Mouse (Mus musculus) gastrocnemius, postnatal 4 days (tissue): ENCODE measurements around the gene Fgf9. TPM values are rescaled to one million over a fixed set of nuclear protein-coding genes. Genes with fewer than 3 reads are reported as not detected.

Experiments
- DNase-seq, 2 experiments: peaks; one replicate each; pipeline ENCODE4 v3.0.0; 2021 to 2022; ENCODE audit warnings: low spot score in 2 of 2, mixed read lengths in 2 of 2
- total RNA-seq, 2 experiments: library from RNA; stranded (reverse); gene quantifications; 2 replicates each; pipeline ENCODE4 v1.2.3; 2021

Gene Fgf9
- total RNA-seq, 2 experiments from 2014 or later, result 4.6 to 5.0 TPM

GRCm38 (mm10) chr14:58087326-58087725 lies 17.0 kb downstream of the Fgf9 start:
- no peak for DNase-seq

GRCm38 (mm10) chr14:58089486-58089885 lies 19.1 kb downstream of the Fgf9 start:
- no peak for DNase-seq

- no peak for DNase-seq
Observed at GRCm38 (mm10) chr14:58091321-58091720, 21.0 kb downstream of the Fgf9 start.

- no peak for DNase-seq
Observed at GRCm38 (mm10) chr14:58099599-58099998, 29.3 kb downstream of the Fgf9 start.

- no peak for DNase-seq
Observed at GRCm38 (mm10) chr14:58101298-58101697, 31.0 kb downstream of the Fgf9 start.

GRCm38 (mm10) chr14:58104266-58104665 lies 33.9 kb downstream of the Fgf9 start:
- no peak for DNase-seq

- no peak for DNase-seq
Observed at GRCm38 (mm10) chr14:58105596-58105995, 35.2 kb downstream of the Fgf9 start.

GRCm38 (mm10) chr14:58109601-58110000 lies 39.3 kb downstream of the Fgf9 start:
- DNase-seq, result no peak

GRCm38 (mm10) chr14:58111562-58111961 lies 41.2 kb downstream of the Fgf9 start:
- DNase-seq, result no peak

- DNase-seq, result no peak
Observed at GRCm38 (mm10) chr14:58112341-58112740, 42.0 kb downstream of the Fgf9 start.

GRCm38 (mm10) chr14:58113180-58113579 lies 42.8 kb downstream of the Fgf9 start:
- no peak for DNase-seq

- no peak for DNase-seq
Observed at GRCm38 (mm10) chr14:58114146-58114545, 43.8 kb downstream of the Fgf9 start.

- no peak for DNase-seq
Observed at GRCm38 (mm10) chr14:58124625-58125024, 54.3 kb downstream of the Fgf9 start.

- DNase-seq, result no peak
Observed at GRCm38 (mm10) chr14:58126508-58126907, 56.2 kb downstream of the Fgf9 start.

- DNase-seq, result no peak
Observed at GRCm38 (mm10) chr14:58139506-58140055, 69.2 kb downstream of the Fgf9 start.

- DNase-seq, result no peak
Observed at GRCm38 (mm10) chr14:58149637-58150470, 79.5 kb downstream of the Fgf9 start.

GRCm38 (mm10) chr14:58150471-58150855 lies 80.1 kb downstream of the Fgf9 start:
- DNase-seq, result no peak

- DNase-seq, result peak in 1 of 2 experiments; percentile 14
Observed at GRCm38 (mm10) chr14:58152110-58152509, 81.8 kb downstream of the Fgf9 start.

- no peak for DNase-seq
Observed at GRCm38 (mm10) chr14:58153470-58154416, 83.4 kb downstream of the Fgf9 start.

- no peak for DNase-seq
Observed at GRCm38 (mm10) chr14:58160624-58161023, 90.3 kb downstream of the Fgf9 start.
